Mouse (Mus musculus) neural tube, embryonic 11.5 days (tissue): ENCODE measurements around the gene Fcgrt. TPM values are rescaled to one million over a fixed set of nuclear protein-coding genes. Genes with fewer than 3 reads are reported as not detected.
A peak's percentile ranks its signal among the peaks of the same experiment; 100 is the strongest.
"Not testable (repeated sequence)": the region's sequence is repeated elsewhere in the genome, so short reads cannot be mapped to it uniquely, and the experiment has no call there.

Experiments
- ATAC-seq: fragments of 200-750 bp; cut with Nextera tagmentation; 2 replicates; pipeline ENCODE4 v1.8.0; 2017; ENCODE audit warnings: moderate number of reproducible peaks, mild to moderate bottlenecking, moderate TSS enrichment, moderate library complexity; ENCODE audit not compliant: insufficient read depth, low FRiP score, low TSS enrichment
- DNase-seq: peaks from one replicate; pipeline ENCODE4 v3.0.0-alpha.2; 2015; ENCODE audit warnings: low spot score
- H3K27ac ChIP-seq: fragments of 300-500 bp; sonication (generic); 2 replicates; pipeline ENCODE4 v1.5.1; 2014; ENCODE audit warnings: low read depth, mild to moderate bottlenecking, low read length
- H3K27me3 ChIP-seq: fragments of 300-500 bp; sonication (generic); 2 replicates; pipeline ENCODE4 v1.6.1; 2014; ENCODE audit warnings: mild to moderate bottlenecking, low read length, mixed read lengths; ENCODE audit not compliant: control insufficient read depth, insufficient read depth
- H3K36me3 ChIP-seq: fragments of 300-500 bp; sonication (generic); 2 replicates; pipeline ENCODE4 v1.6.1; 2014; ENCODE audit warnings: mild to moderate bottlenecking, low read length, moderate library complexity, mixed read lengths; ENCODE audit not compliant: control insufficient read depth, insufficient read depth
- H3K4me1 ChIP-seq: fragments of 300-500 bp; sonication (generic); 2 replicates; pipeline ENCODE4 v1.6.1; 2014; ENCODE audit warnings: low read length, mixed read lengths; ENCODE audit not compliant: control insufficient read depth, insufficient read depth
- H3K4me2 ChIP-seq: fragments of 300-500 bp; sonication (generic); 2 replicates; pipeline ENCODE4 v1.6.1; 2014; ENCODE audit warnings: low read depth, mild to moderate bottlenecking, moderate library complexity
- H3K4me3 ChIP-seq: fragments of 300-500 bp; sonication (generic); 2 replicates; pipeline ENCODE4 v1.5.1; 2014; ENCODE audit warnings: low read depth, low read length
- H3K9ac ChIP-seq: fragments of 300-500 bp; sonication (generic); 2 replicates; pipeline ENCODE4 v1.6.1; 2014; ENCODE audit warnings: mild to moderate bottlenecking, low read length
- H3K9me3 ChIP-seq: fragments of 300-500 bp; sonication (generic); 2 replicates; pipeline ENCODE4 v1.6.1; 2016; ENCODE audit warnings: low read length; ENCODE audit not compliant: control insufficient read depth
- WGBS: fragments of 180-500 bp; shearing (Covaris S2); extraction: QIAGEN DNeasy Blood & Tissue Kit; methylation state at CpG from one replicate; pipeline ENCODE4 v1.1.7; 2014; 5-methylcytosine and 5-hydroxymethylcytosine counted together
- polyA plus RNA-seq: library from polyadenylated mRNA; unstranded; fragments of >200 nt; fragmentation: Nextera tagmentation; extraction: Ambion mirVana; gene quantifications from 2 replicates; pipeline ENCODE4 v1.2.1, GENCODE M21; 2014

The Fcgrt gene
- polyA plus RNA-seq = 11.3 and 12.8 TPM in 2 replicates

GRCm38 (mm10) chr7:45103652-45104180 lies at the start of gene Fcgrt:
Gene Fcgrt, minus strand, starts transcription at chr7:45103851.
- no peak within 1 kb of the TSS for H3K9ac ChIP-seq
- ATAC-seq (no peak), DNase-seq (no peak)
- no peak within 1 kb of the TSS for H3K27ac ChIP-seq
- H3K4me1 ChIP-seq = peaks cover 3% of the 10 kb centered on the region; the same call in 1 of the 2 replicates
- no peak within 1 kb of the TSS for H3K4me2 ChIP-seq
- no peaks in the 10 kb centered on the region for H3K36me3 ChIP-seq
- H3K27me3 ChIP-seq = no peaks in the 10 kb centered on the region
- 76% methylated on average over 7 of the region's 7 CpGs for WGBS
- no peaks in the 10 kb centered on the region for H3K9me3 ChIP-seq
- no peak within 1 kb of the TSS for H3K4me3 ChIP-seq

GRCm38 (mm10) chr7:45153052-45153451 lies 49.4 kb upstream of the Fcgrt start:
- not testable (repeated sequence) for H3K27ac ChIP-seq, H3K4me1 ChIP-seq, H3K27me3 ChIP-seq, H3K9me3 ChIP-seq, H3K9ac ChIP-seq, H3K4me2 ChIP-seq, H3K36me3 ChIP-seq, DNase-seq, ATAC-seq
- peak overlapping the region; percentile 55 for H3K4me3 ChIP-seq
- WGBS = 86% methylated on average over 2 of the region's 2 CpGs

- Histone ChIP-seq H3K36me3 (peaks cover 2% of the 10 kb centered on the region; the same call in 1 of the 2 replicates), H3K27ac (no peak overlapping the region), H3K4me2 (no peak overlapping the region), H3K9me3 (no peaks in the 10 kb centered on the region), H3K27me3 (no peaks in the 10 kb centered on the region), H3K4me1 (peaks cover 5% of the 10 kb centered on the region), H3K4me3 (no peak overlapping the region), H3K9ac (no peak overlapping the region)
- no peak for ATAC-seq
- DNase-seq = no peak
- 57% methylated on average over 11 of the region's 11 CpGs for whole genome bisulfite sequencing
Observed at GRCm38 (mm10) chr7:45151303-45151702, 47.7 kb upstream of the Fcgrt start.

DNA sequence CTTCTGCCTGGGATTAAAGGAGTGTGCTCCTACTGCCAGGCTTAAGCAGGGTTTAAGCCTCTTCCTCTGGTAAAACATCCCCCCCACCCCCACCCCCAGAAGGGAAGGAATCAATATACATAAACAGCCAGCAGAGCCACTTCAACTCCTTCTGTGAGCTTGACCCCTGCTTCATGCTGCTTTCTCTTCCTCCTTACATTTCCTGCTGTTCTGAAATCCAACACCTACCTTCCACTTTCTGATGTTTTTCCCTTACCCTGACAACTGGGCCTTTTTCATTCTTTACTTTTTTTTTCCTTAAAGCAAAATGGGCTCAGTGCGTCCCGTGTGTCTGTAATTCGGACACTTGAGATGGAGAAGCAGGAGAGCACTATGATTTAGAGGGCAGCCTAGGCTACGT lies 46.7 kb upstream of the Fcgrt start:
- DNase-seq (no peak), ATAC-seq (no peak)
- Histone ChIP-seq H3K27me3 (no peaks in the 10 kb centered on the region), H3K27ac (no peak overlapping the region), H3K4me1 (peaks cover 5% of the 10 kb centered on the region), H3K9ac (no peak overlapping the region), H3K4me2 (no peak overlapping the region), H3K4me3 (no peak overlapping the region), H3K36me3 (peaks cover 2% of the 10 kb centered on the region; the same call in 1 of the 2 replicates), H3K9me3 (no peaks in the 10 kb centered on the region)
- WGBS = 60% methylated on average over 4 of the region's 4 CpGs

- no peak overlapping the region for H3K4me2 ChIP-seq
- no peak overlapping the region for H3K9ac ChIP-seq
- DNase-seq = no peak
- no peaks in the 10 kb centered on the region for H3K27me3 ChIP-seq
- H3K4me1 ChIP-seq = peaks cover 5% of the 10 kb centered on the region
- 41% methylated on average over 6 of the region's 6 CpGs for WGBS
- H3K9me3 ChIP-seq = no peaks in the 10 kb centered on the region
- no peak overlapping the region for H3K4me3 ChIP-seq
- no peak overlapping the region for H3K27ac ChIP-seq
- ATAC-seq = no peak
- H3K36me3 ChIP-seq = peaks cover 2% of the 10 kb centered on the region; the same call in 1 of the 2 replicates
Observed at GRCm38 (mm10) chr7:45149545-45149944, 45.9 kb upstream of the Fcgrt start.

DNA sequence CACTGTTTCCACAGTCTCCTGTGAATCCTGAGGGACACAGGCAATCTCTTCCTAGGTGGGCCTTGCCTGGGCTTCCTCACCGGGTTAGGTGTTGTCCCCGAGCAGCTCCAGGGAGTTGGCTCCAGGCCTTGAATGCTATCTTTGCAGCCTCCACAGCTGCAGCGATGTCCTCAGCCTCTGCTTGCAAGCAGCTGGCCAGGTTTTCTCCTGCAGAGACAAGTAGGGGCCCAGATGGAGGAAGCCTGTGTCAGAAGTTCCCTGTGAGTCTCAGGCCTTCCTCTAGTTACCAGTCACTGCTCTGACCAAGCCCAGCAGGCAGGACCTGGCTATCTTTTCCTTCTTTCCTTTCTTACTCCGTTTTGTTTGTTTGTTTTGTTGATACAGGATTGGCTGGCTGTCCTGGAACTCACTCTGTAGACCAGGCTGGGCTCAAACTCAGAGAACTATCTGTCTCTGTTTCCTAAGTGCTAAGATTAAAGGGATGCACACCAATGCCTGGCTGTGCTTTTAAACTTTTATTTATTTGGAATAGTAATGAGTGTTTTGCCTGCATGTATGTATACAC lies 45.0 kb upstream of the Fcgrt start:
- no peak overlapping the region for H3K4me2 ChIP-seq
- DNase-seq = no peak
- H3K9me3 ChIP-seq = no peaks in the 10 kb centered on the region
- no peak overlapping the region for H3K4me3 ChIP-seq
- peaks cover 2% of the 10 kb centered on the region; the same call in 1 of the 2 replicates for H3K36me3 ChIP-seq
- H3K27me3 ChIP-seq = no peaks in the 10 kb centered on the region
- no peak overlapping the region; the same call in 1 of the 2 replicates for H3K9ac ChIP-seq
- no peak for ATAC-seq
- WGBS = 73% methylated on average over 4 of the region's 4 CpGs
- no peak overlapping the region for H3K27ac ChIP-seq
- peaks cover 4% of the 10 kb centered on the region for H3K4me1 ChIP-seq

DNA sequence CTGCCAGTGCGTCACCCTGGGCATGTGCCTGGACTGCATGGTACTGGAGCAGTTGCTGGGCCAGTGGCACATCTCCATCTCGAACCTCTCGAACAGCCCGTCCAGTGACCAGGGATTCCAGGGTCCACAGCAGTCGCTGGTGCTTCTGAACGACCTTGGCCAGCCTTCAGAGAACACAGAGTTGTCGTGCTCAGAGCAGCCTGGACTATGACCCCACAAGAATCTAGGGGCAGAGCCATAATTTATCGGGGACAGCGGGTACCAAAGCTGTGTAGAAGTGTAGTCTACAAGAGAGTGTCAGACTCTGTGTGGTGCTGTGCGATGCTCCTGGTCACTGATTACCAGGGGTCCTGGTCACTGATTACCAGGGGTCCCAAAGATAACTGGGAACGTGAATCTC lies 44.2 kb upstream of the Fcgrt start:
- WGBS = 85% methylated on average over 11 of the region's 11 CpGs
- ATAC-seq = no peak
- Histone ChIP-seq H3K4me1 (no peaks in the 10 kb centered on the region), H3K27ac (no peak overlapping the region), H3K4me3 (no peak overlapping the region), H3K4me2 (no peak overlapping the region), H3K27me3 (no peaks in the 10 kb centered on the region), H3K9me3 (no peaks in the 10 kb centered on the region), H3K9ac (no peak overlapping the region), H3K36me3 (peaks cover 3% of the 10 kb centered on the region; the same call in 1 of the 2 replicates)
- DNase-seq = no peak

GRCm38 (mm10) chr7:45147267-45147666 lies 43.6 kb upstream of the Fcgrt start:
- ATAC-seq (no peak), DNase-seq (no peak)
- Histone ChIP-seq H3K36me3 (peaks cover 6% of the 10 kb centered on the region; the same call in 1 of the 2 replicates), H3K9ac (no peak overlapping the region), H3K27ac (no peak overlapping the region), H3K9me3 (no peaks in the 10 kb centered on the region), H3K4me1 (no peaks in the 10 kb centered on the region), H3K27me3 (no peaks in the 10 kb centered on the region), H3K4me3 (no peak overlapping the region), H3K4me2 (no peak overlapping the region)
- WGBS = 96% methylated on average over 11 of the region's 11 CpGs

- no peak overlapping the region for H3K9ac ChIP-seq
- peaks cover 6% of the 10 kb centered on the region; the same call in 1 of the 2 replicates for H3K36me3 ChIP-seq
- ATAC-seq = no peak
Observed at GRCm38 (mm10) chr7:45145460-45145859, 41.8 kb upstream of the Fcgrt start.

More at GRCm38 (mm10) chr7:45145460-45145859, 41.8 kb upstream of the Fcgrt start:
- no peaks in the 10 kb centered on the region for H3K27me3 ChIP-seq
- no peak overlapping the region for H3K27ac ChIP-seq
- no peak overlapping the region for H3K4me3 ChIP-seq
- 94% methylated on average over 8 of the region's 8 CpGs for WGBS
- H3K4me2 ChIP-seq = no peak overlapping the region
- no peak for DNase-seq
- H3K9me3 ChIP-seq = no peaks in the 10 kb centered on the region
- H3K4me1 ChIP-seq = no peaks in the 10 kb centered on the region
